Mouse (Mus musculus) brown adipose tissue, adult 24 weeks (tissue): ENCODE measurements around the gene Arid1b. TPM values are rescaled to one million over a fixed set of nuclear protein-coding genes. Genes with fewer than 3 reads are reported as not detected.
A peak's percentile ranks its signal among the peaks of the same experiment; 100 is the strongest.
"Not testable (repeated sequence)": the region's sequence is repeated elsewhere in the genome, so short reads cannot be mapped to it uniquely, and the experiment has no call there.

Source experiments
- H3K27ac ChIP-seq: fragments of 200-500 bp; replicated peaks from 2 replicates; pipeline ENCODE4 v1.5.1; 2012; ENCODE audit warnings: low read depth, mild to moderate bottlenecking, low read length
- H3K4me1 ChIP-seq: fragments of 200-500 bp; 2 replicates; pipeline ENCODE4 v1.6.1; 2012; ENCODE audit warnings: low read length, mixed read lengths; ENCODE audit not compliant: control insufficient read depth, insufficient read depth, insufficient read length
- H3K4me3 ChIP-seq: fragments of 200-500 bp; 2 replicates; pipeline ENCODE4 v1.5.1; 2012; ENCODE audit warnings: low read depth, mild to moderate bottlenecking, low read length, moderate library complexity; ENCODE audit not compliant: insufficient read depth
- polyA plus RNA-seq: library from polyadenylated mRNA; stranded (reverse); fragments of >200 nt; gene quantifications from 2 replicates; pipeline ENCODE4 v1.2.4, GENCODE M21; 2012; ENCODE audit not compliant: missing spikeins, insufficient read depth, insufficient read length

Gene Arid1b
- polyA plus RNA-seq, 1 experiment, result 13.9 TPM

DNA sequence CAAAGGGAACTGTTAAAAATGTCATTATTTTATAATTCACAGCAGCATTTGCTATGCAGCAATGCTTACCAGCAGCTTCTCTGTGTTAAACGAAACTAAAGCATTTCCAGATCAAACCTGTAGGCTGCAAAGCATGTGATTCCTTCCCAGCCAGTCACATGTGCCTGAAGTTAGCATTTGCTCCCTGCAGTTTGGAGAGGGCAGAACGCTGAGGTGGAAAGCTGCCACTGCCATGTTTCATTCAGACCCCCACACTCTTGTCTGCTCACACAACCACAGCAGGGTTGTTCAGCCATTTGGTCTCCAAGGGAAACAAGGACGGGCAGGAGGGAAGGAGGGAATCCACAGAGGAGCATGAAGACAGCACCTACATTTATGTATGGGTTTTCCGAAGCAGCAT lies 73.1 kb downstream of the Arid1b start:
- Histone ChIP-seq H3K27ac (no peak overlapping the region), H3K4me1 (peaks cover 9% of the 10 kb centered on the region), H3K4me3 (no peak overlapping the region)

DNA sequence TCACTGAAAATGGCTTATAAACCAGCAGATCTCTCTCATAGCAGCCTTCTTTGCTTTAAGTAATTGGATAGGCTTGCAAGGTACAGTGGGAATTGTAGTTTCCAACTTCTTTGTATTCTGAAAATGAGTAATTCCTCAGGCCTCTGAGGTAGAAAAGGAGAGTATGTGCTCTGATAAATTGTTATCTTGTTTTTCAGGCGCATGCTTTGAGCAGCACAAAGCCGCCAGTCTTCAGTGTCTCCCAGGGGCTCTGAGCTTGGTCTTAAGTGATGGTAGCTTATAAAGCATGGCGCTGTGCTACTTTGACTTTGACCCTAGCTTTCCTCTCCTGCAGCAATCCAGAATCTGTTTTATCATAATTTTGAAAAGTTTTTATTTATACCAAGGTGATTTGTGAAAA lies 76.3 kb downstream of the Arid1b start:
- H3K27ac ChIP-seq, result no peak overlapping the region
- H3K4me1 ChIP-seq, result peaks cover 16% of the 10 kb centered on the region
- H3K4me3 ChIP-seq, result no peak overlapping the region

DNA sequence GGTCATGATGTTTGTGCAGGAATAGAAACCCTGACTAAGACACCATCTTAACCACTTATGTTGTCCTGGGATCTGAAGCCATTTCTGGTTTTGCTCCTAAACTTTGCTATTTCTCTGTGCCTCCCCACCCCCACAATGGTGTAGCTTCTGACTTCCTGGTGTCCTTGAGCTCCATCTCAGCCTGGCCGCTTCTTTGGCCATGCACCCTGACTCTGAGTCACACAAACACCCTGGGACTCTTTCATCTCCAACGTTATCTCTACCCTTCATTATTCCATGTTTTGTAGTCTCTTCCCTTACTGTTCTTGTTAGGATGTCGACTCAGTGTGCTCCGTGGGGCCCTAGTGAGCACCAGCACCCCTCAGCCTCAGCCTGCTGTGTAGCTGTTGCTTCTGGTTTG lies 78.4 kb downstream of the Arid1b start:
- H3K4me3 ChIP-seq, result no peak overlapping the region
- H3K27ac ChIP-seq, result no peak overlapping the region
- peaks cover 21% of the 10 kb centered on the region for H3K4me1 ChIP-seq

DNA sequence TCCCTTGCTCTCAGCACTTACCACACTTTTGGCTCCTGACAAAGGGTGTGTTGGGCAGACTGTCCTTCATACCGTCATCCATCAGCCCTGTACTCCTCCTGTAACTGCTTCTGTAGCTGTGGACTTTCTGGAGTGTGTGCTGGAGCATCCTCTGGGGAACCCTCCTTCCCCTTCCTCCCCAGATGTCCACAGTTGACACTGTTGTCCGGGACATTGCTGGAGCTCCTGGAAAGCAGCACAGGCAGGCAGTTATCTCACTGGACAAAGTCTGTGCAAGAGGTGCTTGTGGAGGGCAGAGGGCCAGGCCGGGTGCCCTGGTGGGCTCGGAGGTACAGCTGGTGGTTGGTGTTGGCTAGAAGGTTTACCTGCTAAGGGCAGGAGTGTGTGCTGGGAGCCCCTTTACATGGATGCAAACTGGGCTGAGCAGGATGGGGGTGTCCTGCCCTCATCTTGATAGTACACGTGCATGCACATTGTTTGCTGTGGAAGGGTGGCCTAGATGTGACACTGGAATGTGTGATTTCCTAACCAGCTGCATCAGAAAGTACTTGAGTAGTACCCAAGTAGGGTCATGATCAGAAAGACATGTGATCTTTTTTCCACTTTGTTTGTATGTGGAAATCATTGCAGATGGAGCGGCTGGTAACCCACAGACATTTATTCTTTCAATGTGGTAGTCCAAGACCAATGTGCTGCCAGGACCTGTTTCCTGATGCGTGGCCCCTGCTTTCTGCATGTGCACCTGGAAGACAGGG lies 80.8 kb downstream of the Arid1b start:
- H3K4me1 ChIP-seq, result peaks cover 27% of the 10 kb centered on the region
- H3K4me3 ChIP-seq, result no peak overlapping the region
- peak overlapping the region; percentile 76 for H3K27ac ChIP-seq

DNA sequence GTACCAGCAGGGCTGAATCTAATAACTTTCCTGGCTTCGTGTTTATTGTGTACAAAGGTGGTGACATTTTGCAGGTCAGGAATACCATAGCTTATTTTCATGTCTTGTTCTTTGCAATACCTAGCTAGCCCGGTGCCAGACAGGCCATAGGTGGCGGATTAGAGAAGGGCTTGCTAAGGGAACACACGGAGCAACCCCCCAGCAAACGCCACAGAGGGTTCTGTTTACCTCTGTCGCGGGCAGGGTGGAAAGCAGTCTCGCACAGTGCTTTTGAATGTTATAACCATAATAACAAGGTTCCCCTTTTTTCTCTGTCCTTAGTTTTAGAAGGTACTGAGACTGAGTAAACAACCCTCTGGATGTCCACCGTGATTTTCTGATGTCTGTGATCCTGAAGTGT lies 83.9 kb downstream of the Arid1b start:
- peaks cover 48% of the 10 kb centered on the region for H3K4me1 ChIP-seq
- H3K27ac ChIP-seq, result peak overlapping the region; percentile 82
- H3K4me3 ChIP-seq, result no peak overlapping the region

DNA sequence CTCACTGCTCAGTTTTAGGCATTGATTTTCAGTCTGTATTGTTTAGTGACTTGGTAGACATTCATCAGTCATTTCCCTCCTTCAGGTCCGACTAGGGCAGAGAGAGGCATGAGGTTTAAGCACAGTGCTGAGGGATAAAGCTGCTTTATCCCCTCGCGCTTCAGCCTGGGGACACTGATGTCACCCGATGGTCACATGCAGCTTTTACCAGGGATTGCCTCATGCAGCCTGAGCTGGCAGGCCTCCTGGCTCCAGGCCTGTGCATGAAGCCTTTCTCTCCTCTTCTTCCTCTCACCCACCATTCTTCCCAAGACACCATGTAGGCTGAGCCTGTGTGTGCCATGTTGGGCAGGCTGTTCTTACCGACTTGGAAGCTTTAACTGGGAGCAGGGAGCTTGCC lies 84.4 kb downstream of the Arid1b start:
- peak overlapping the region; percentile 82 for H3K27ac ChIP-seq
- peaks cover 52% of the 10 kb centered on the region for H3K4me1 ChIP-seq

DNA sequence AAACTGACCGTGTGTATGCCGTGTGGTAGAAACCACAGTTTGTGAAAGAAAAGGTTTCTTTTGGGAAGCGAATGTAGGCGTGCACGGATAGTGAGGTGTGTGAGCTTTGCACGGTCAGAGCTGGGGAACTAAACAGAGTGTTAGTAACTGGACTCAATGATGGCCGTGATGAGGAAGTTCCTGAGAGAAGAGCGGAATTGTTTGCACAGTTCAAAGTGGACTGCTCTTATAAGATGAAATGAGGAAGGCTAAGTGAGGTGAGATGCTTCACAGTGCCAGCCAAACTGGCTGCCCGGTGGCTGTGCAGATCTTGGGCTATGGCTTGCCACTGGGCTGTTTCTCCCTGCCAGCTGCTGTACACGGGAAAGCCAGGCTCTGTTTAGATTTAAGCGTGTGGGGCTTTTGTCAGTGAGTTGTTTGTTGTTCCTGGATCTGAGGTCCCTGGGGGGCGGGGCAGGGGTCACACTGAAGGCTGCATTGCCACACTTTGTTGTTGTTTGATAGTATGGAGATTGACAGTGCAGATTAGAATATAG lies 86.8 kb downstream of the Arid1b start:
- Histone ChIP-seq H3K4me3 (no peak overlapping the region), H3K27ac (no peak overlapping the region), H3K4me1 (peaks cover 46% of the 10 kb centered on the region)

More for the DNA sequence above, 84.4 kb downstream of the Arid1b start:
- H3K4me3 ChIP-seq, result no peak overlapping the region

DNA sequence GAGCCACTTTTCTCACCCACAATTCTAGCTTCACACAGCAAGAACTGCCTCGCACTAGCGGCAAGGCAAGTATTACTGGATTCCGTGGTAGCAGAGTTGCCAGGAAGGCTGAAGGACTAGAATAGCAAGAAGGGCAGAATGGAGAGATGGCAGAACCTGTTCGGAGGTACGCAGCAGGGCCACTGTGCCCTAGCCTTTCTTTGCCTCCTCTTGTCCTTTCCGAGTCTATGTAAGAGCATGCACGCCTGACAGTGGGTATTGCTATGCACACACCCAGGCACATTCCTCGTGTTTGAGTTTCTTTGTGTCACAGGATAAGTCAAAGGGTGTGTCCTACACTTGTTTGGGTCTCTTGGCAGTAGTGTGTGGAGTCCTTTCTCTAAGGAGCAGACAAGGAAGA lies 88.1 kb downstream of the Arid1b start:
- peaks cover 40% of the 10 kb centered on the region for H3K4me1 ChIP-seq
- no peak overlapping the region for H3K4me3 ChIP-seq
- H3K27ac ChIP-seq, result no peak overlapping the region

DNA sequence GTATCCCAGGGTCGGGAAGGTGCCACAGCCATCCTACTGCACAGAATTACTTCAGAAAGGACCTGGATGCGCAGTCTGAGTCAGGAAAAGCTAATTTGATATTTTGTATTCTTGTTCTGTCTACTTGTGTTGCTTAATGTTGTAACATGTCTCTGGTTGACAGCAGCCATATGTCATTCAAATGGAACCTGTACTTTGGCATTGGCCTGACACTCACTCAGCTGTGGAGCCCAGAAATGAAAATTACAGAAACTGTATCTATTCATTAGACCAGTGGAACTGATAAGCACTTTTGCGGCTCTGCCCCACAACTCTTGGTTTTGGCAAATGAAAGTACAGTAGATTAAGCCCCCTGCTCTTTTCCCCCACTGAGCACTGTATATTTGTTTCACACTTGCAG lies 89.4 kb downstream of the Arid1b start:
- no peak overlapping the region for H3K27ac ChIP-seq
- H3K4me3 ChIP-seq, result no peak overlapping the region
- H3K4me1 ChIP-seq, result peaks cover 37% of the 10 kb centered on the region

DNA sequence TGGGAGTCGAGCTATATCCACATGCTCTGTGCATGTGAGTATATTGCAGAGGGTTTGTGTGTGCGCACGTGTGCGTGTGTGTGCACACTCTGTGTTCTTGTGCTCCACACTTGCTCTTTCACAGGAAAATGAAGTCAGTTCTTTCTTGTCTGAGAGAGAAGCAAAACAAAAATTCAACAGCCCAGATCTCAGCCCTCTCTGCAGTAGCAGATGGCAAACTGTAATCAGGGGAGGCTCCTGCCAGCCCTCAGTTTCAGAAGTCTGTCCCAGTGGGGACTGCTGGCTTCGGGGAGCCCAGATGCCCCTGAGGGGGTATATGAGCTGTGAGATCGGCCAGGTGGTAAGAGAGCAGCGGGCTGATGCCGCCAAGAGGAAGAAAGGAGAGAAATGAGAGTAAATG lies 90.0 kb downstream of the Arid1b start:
- H3K27ac ChIP-seq, result no peak overlapping the region
- peaks cover 33% of the 10 kb centered on the region for H3K4me1 ChIP-seq
- no peak overlapping the region for H3K4me3 ChIP-seq

DNA sequence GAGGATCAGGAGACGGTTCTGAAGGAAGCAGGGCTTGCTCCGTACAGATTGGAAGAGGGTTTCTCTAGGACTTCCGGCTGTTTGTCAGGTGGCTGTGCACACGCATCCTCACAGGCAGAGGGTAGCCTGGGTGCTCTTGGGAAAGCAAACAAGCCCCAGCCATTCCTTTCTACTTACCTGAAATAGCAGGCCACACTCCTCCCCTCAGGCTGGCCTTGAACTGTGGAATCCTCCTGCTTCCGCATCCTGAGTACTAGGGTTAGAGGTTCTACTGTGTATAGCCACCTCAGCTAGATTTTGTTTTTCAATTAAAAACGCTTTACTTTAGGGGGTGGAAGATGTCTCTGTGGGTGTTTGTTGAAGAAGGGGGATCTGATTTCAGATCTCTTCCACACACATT lies 90.9 kb downstream of the Arid1b start:
- Histone ChIP-seq H3K4me3 (no peak overlapping the region), H3K4me1 (peaks cover 37% of the 10 kb centered on the region), H3K27ac (no peak overlapping the region)

DNA sequence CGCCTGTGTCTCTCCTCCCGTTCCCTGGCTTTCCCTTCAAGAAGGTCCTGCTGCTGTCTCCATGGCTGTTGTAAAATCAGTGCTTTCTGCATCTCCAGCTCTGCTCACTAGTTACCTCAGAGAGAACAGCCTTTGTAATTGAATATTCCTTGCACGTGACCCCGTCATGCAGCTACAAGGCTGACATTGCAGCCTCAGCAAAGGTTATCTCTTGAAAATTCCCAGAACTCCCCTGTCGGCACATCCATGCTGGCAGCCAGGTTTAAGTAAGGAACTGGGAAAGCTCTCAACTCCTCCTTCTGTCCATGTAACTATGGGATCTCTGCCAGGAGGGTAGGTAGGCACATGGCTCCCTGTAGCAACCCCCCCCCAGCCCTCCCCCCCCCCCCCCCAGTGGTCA lies 91.8 kb downstream of the Arid1b start:
- no peak overlapping the region for H3K4me3 ChIP-seq
- peaks cover 34% of the 10 kb centered on the region for H3K4me1 ChIP-seq
- H3K27ac ChIP-seq, result no peak overlapping the region

DNA sequence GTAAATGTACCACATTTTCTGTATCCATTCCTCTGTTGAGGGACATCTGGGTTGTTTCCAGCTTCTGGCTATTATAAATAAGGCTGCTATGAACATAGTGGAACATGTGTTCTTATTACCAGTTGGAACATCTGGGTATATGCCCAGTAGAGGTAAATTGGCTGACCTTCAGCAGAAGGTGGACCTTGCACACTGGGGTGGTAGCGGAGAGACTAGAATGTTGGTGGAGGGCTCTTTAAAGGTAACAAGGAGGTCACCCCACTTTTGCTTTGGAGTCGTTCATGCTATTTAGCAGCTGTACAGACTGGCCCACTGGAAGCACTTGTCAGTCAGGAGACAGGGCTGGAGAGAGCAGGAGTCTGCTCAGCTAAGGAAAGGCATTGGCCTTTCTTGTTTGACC lies 94.1 kb downstream of the Arid1b start:
- H3K4me1 ChIP-seq, result peaks cover 15% of the 10 kb centered on the region
- not testable (repeated sequence) for H3K27ac ChIP-seq, H3K4me3 ChIP-seq

DNA sequence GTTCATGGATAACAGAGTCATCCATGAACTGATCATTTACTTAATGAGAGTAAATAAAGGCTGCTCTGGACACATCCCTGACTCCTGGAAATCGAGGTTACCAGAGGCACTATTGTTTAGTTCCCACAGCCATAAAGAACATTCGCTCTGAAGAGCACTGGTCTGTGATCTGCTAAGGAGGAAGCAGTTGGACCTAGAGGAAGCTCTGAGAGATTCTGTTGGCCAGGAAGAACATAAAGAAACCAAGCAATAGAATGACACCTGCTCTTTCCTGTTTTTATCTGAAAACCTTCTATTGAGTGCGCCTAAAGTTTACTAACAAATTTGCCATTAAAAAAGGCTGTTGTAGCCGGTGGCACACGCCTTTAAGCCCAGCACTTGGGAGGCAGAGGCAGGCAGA lies 94.7 kb downstream of the Arid1b start:
- Histone ChIP-seq H3K27ac (no peak overlapping the region), H3K4me1 (peaks cover 13% of the 10 kb centered on the region), H3K4me3 (no peak overlapping the region)

DNA sequence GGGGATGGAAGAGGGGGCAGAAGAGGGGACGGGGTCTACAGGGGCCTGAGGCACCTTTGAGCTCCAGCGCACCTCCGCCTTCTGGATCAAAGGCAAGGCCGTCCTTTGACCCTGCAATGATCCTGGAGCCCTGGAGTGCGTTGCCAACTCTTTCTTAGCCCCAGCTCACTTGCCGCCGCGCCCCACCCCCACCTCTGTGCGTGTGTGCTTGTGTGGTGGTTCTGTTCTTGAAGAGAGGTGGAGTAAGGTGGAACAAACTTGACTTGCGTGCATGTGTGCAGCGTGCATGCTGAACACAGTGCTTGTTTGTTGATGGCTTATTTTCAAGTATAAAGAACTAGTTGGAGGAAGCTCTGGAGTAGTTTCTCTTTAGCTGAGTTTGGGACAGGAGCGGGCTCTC lies 95.4 kb downstream of the Arid1b start:
- H3K27ac ChIP-seq, result no peak overlapping the region
- H3K4me1 ChIP-seq, result peaks cover 17% of the 10 kb centered on the region
- H3K4me3 ChIP-seq, result no peak overlapping the region

DNA sequence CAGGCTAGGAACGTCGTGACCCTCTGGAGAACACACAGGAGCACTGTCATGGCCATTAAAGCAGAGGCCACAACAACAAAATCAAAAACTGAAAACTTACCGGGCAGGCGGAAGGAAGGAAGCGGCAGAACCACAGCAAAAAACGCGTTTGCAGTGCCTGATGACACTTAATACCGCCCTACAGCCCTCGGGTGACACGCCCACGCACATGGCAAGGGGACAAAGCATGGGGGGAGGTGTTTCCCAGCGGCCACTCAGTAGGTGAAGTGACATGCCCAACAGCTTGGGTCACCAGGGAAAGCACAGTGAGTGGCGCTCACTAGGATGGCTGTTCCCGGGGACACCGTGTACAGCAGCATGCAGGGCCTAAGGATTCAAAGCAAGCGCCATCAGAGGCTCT lies 97.4 kb downstream of the Arid1b start:
- Histone ChIP-seq H3K4me3 (no peak overlapping the region), H3K4me1 (peaks cover 26% of the 10 kb centered on the region), H3K27ac (no peak overlapping the region)
